Mouse (Mus musculus): Measurements from ENCODE around the gene Kcnj14.

The Kcnj14 gene

GRCm38 (mm10) chr7:45797661-45798510, 26.7 kb downstream of the Kcnj14 start:
- no peak for DNase-seq (ENCODE audit: low spot score)

GRCm38 (mm10) chr7:45796950-45797349, 27.6 kb downstream of the Kcnj14 start:
- DNase-seq (ENCODE audit: low spot score): peak; percentile 69

GRCm38 (mm10) chr7:45794971-45795370, 29.6 kb downstream of the Kcnj14 start:
- no peak for DNase-seq (ENCODE audit: low spot score)

- DNase-seq (ENCODE audit: low spot score): no peak
These were observed 30.5 kb downstream of the Kcnj14 start for GRCm38 (mm10) chr7:45793969-45794585.

DNA sequence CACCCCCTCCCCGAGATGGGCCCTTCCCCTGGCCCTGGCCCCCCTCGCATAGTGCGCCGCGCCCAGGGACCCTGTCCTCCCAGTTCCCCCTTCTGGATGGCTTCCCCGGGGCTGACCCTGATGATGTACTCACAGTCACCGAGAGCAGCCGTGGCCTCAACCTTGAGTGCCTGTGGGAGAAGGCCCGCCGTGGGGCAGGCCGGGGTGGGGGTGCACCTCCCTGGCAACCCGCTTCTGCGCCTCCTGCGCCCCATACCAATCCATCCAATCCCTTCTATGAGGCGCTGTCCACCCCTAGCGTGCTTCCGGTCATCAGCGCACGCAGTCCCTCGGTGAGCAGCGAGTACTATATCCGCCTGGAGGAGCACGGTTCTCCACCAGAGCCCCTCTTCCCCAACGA, 31.3 kb downstream of the Kcnj14 start:
- no peak for DNase-seq (ENCODE audit: low spot score)

DNA sequence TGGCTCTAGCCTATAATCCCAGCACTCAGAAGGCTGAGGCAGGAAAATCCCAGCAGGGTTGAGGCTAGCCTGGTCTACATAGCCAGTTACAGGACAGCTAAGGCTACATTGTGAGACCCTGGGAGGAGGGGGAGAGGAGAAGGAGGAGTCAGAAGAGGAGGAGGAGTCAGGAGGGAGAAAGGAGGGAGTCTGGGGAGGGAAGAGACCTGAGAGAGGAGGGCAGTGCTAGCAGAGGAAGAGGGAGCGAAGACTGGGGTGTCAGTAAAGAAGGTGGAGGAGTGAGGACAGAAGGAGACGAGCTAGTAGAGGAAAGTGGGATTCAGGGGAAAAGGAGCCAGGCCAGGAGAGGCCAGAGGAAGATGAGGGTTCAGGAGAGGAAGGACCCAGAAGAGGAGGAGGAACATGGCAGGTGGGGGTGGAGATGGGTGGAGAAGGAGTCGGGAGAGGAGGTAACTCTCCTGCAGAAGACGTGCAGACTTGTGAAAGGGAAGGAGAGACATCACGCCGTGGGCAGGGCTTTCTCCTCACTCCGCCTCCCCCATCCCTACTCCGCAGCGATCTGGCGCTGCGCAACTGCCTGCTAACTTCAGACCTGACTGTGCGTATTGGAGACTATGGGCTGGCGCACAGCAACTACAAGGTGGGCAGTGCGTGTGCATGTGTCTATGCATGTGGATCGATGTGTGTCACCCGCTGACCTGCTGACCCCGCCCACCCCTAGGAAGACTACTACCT, 32.7 kb downstream of the Kcnj14 start:
- no peak for DNase-seq (ENCODE audit: low spot score)

GRCm38 (mm10) chr7:45790721-45791120, 33.9 kb downstream of the Kcnj14 start:
- no peak for DNase-seq (ENCODE audit: low spot score)

GRCm38 (mm10) chr7:45787642-45788041, 36.9 kb downstream of the Kcnj14 start:
- DNase-seq (ENCODE audit: low spot score): no peak

- DNase-seq (ENCODE audit: low spot score): no peak
These were observed 37.7 kb downstream of the Kcnj14 start for GRCm38 (mm10) chr7:45786661-45787413.

GRCm38 (mm10) chr7:45786136-45786578, 38.4 kb downstream of the Kcnj14 start:
- DNase-seq (ENCODE audit: low spot score): no peak

GRCm38 (mm10) chr7:45785388-45786135, 39.0 kb downstream of the Kcnj14 start:
- DNase-seq (ENCODE audit: low spot score): no peak

GRCm38 (mm10) chr7:45784524-45785372, 39.8 kb downstream of the Kcnj14 start, which contains the start of gene Sult2b1:
Sult2b1 (minus strand) TSS chr7:45784669.
- DNase-seq (ENCODE audit: low spot score): no peak

- DNase-seq (ENCODE audit: low spot score): no peak
These were observed 41.0 kb downstream of the Kcnj14 start, which contains the start of gene Lmtk3 for GRCm38 (mm10) chr7:45783511-45784091. Lmtk3 (plus strand) TSS chr7:45783738.

GRCm38 (mm10) chr7:45782271-45782670, 42.3 kb downstream of the Kcnj14 start:
- DNase-seq (ENCODE audit: low spot score): no peak

DNA sequence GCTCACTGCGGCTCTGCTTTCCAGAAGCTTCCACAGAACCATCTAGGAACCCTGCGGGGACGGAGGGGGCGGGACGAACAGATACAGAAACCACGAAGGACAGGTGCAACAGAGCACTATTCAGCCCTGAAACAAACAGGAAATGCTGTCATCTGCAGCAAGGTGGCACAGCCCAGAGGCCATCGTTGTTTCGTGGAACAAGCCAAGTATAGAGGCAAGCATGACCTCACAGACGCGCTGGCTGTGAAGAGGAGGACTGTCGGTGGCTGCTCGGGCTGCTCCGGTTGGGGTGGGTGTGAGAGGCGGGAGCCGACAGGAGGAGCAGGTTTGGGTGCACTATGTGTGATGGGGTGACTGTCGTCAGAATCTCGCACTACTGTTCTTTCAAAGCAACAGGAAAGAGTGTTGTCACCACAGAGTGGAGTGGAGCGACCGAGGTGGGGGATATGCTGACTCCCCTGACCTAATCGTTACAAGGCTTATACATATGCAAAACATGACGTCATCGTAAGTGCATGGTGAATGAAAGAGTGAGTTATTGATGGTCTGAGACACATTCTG, 45.4 kb downstream of the Kcnj14 start:
- DNase-seq (ENCODE audit: low spot score): no peak

- DNase-seq (ENCODE audit: low spot score): no peak
These were observed 49.3 kb downstream of the Kcnj14 start for GRCm38 (mm10) chr7:45775237-45775636.

DNA sequence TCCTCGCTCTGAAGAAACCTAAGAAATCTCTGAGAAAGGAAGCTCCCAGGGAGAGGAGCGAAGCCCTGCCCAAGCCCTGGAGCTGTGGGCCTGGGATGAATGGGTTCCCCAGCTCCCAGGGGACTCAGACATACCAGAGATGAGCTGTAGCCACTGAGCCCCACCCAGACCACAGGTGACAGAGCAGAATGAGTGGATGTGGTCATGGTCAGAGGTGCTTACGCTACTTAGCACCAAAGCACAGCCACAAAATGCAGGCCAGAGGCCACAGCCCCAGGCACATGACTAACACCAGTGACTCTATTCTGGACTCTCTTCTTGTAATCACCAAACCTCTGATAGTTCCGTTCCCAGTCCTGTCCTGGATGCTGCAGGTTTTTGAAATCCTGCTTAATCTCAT, 53.5 kb downstream of the Kcnj14 start:
- no peak for DNase-seq (ENCODE audit: low spot score)

- no peak for DNase-seq (ENCODE audit: low spot score)
These were observed 54.0 kb downstream of the Kcnj14 start for GRCm38 (mm10) chr7:45770427-45771082.

DNA sequence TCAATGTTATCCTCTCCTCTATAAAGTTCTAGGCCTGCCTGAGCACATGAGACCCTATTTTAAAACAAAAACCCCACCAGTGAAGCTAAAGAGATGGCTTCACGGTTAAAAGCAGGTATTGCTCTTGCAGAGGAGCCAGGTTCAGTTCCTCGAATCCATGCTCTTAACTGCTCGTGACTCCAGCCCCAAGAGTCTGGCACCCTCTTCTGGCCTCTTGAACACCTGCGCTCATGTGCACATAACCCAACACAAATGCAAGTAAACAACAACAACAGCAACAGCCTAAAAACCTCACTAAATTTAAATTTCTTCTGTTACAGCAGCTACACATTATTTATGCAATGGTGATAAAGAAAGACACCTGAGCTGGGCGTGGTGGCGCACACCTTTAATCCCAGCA, 57.1 kb downstream of the Kcnj14 start:
- no peak for DNase-seq (ENCODE audit: low spot score)
